Mouse (Mus musculus): Measurements from ENCODE around the gene A530064D06Rik. TPM values are rescaled to one million over a fixed set of nuclear protein-coding genes. Genes with fewer than 3 reads are reported as not detected.

A530064D06Rik gene
- total and polyA plus RNA-seq, 2 experiments, result 0.37 TPM; not detected in 1

- no peak overlapping the region for H3K4me3 ChIP-seq (ENCODE audit: insufficient read depth, low read depth, low read length)
- H3K27ac ChIP-seq (replicated peaks; ENCODE audit: insufficient read depth, low read depth, low read length), result no peak overlapping the region
- no peaks in the 10 kb centered on the region for H3K27me3 ChIP-seq (ENCODE audit: control insufficient read depth, insufficient read depth, low read length)
- no peak overlapping the region for H3K9ac ChIP-seq (ENCODE audit: low read depth, low read length)
- H3K79me2 ChIP-seq (ENCODE audit: control insufficient read depth, insufficient read depth, low read length), result no peaks in the 10 kb centered on the region
- DNase-seq (ENCODE audit: extremely low read depth, low read depth, low spot score), result peak; percentile 37
- H3K4me1 ChIP-seq (ENCODE audit: control insufficient read depth, insufficient read depth, low read length), result no peaks in the 10 kb centered on the region
- TF ChIP-seq POLR2A (IDR thresholded peaks at IDR 0.05; ENCODE audit: extremely low read depth, insufficient read depth, low read length), result no peak
- no peak for TF ChIP-seq CTCF (IDR thresholded peaks at IDR 0.05; ENCODE audit: low read depth, low read length)
- H3K36me3 ChIP-seq (ENCODE audit: control insufficient read depth, insufficient read depth, low read length), result no peaks in the 10 kb centered on the region
- WGBS, result 24% methylated on average over 5 of the region's 5 CpGs
Observed at GRCm38 (mm10) chr17:48185252-48185651, 18.2 kb upstream of the A530064D06Rik start.

- WGBS, result 14% methylated on average over 1 of the region's 1 CpGs
- H3K4me1 ChIP-seq (ENCODE audit: control insufficient read depth, insufficient read depth, low read length), result peaks cover 3% of the 10 kb centered on the region; the same call in 1 of the 2 replicates
- TF ChIP-seq POLR2A (IDR thresholded peaks at IDR 0.05; ENCODE audit: extremely low read depth, insufficient read depth, low read length) (no peak), CTCF (IDR thresholded peaks at IDR 0.05; ENCODE audit: low read depth, low read length) (no peak)
- H3K36me3 ChIP-seq (ENCODE audit: control insufficient read depth, insufficient read depth, low read length), result no peaks in the 10 kb centered on the region
- H3K4me3 ChIP-seq (ENCODE audit: insufficient read depth, low read depth, low read length), result no peak overlapping the region
- peak; percentile 73 for DNase-seq (ENCODE audit: extremely low read depth, low read depth, low spot score)
- no peak overlapping the region for H3K27ac ChIP-seq (replicated peaks; ENCODE audit: insufficient read depth, low read depth, low read length)
- H3K79me2 ChIP-seq (ENCODE audit: control insufficient read depth, insufficient read depth, low read length), result no peaks in the 10 kb centered on the region
- no peaks in the 10 kb centered on the region for H3K27me3 ChIP-seq (ENCODE audit: control insufficient read depth, insufficient read depth, low read length)
- no peak overlapping the region for H3K9ac ChIP-seq (ENCODE audit: low read depth, low read length)
Observed at GRCm38 (mm10) chr17:48157382-48158076, 9.5 kb downstream of the A530064D06Rik start.

GRCm38 (mm10) chr17:48146120-48146519 lies 21.0 kb downstream of the A530064D06Rik start, which contains the start of gene 9830107B12Rik:
Gene 9830107B12Rik (minus strand): TSS chr17:48146268.
- DNase-seq (ENCODE audit: extremely low read depth, low read depth, low spot score), result no peak
- Histone ChIP-seq H3K79me2 (ENCODE audit: control insufficient read depth, insufficient read depth, low read length) (no peaks in the 10 kb centered on the region), H3K4me1 (ENCODE audit: control insufficient read depth, insufficient read depth, low read length) (no peaks in the 10 kb centered on the region), H3K27ac (replicated peaks; ENCODE audit: insufficient read depth, low read depth, low read length) (no peak within 1 kb of the TSS), H3K9ac (ENCODE audit: low read depth, low read length) (no peak within 1 kb of the TSS), H3K27me3 (ENCODE audit: control insufficient read depth, insufficient read depth, low read length) (no peaks in the 10 kb centered on the region), H3K4me3 (ENCODE audit: insufficient read depth, low read depth, low read length) (no peak within 1 kb of the TSS), H3K36me3 (ENCODE audit: control insufficient read depth, insufficient read depth, low read length) (no peaks in the 10 kb centered on the region)
- no peak for TF ChIP-seq CTCF (IDR thresholded peaks at IDR 0.05; ENCODE audit: low read depth, low read length)
- no peak for TF ChIP-seq POLR2A (IDR thresholded peaks at IDR 0.05; ENCODE audit: extremely low read depth, insufficient read depth, low read length)
- WGBS, result 73% methylated on average over 3 of the region's 3 CpGs

- Histone ChIP-seq H3K27ac (replicated peaks; ENCODE audit: insufficient read depth, low read depth, low read length) (no peak overlapping the region), H3K36me3 (ENCODE audit: control insufficient read depth, insufficient read depth, low read length) (no peaks in the 10 kb centered on the region), H3K79me2 (ENCODE audit: control insufficient read depth, insufficient read depth, low read length) (no peaks in the 10 kb centered on the region), H3K4me1 (ENCODE audit: control insufficient read depth, insufficient read depth, low read length) (no peaks in the 10 kb centered on the region), H3K27me3 (ENCODE audit: control insufficient read depth, insufficient read depth, low read length) (no peaks in the 10 kb centered on the region), H3K9ac (ENCODE audit: low read depth, low read length) (no peak overlapping the region), H3K4me3 (ENCODE audit: insufficient read depth, low read depth, low read length) (no peak overlapping the region)
- WGBS, result 11% methylated on average over 2 of the region's 2 CpGs
- peak; percentile 82 for DNase-seq (ENCODE audit: extremely low read depth, low read depth, low spot score)
- TF ChIP-seq CTCF (IDR thresholded peaks at IDR 0.05; ENCODE audit: low read depth, low read length) (no peak), POLR2A (IDR thresholded peaks at IDR 0.05; ENCODE audit: extremely low read depth, insufficient read depth, low read length) (no peak)
Observed at GRCm38 (mm10) chr17:48132810-48133209, 34.3 kb downstream of the A530064D06Rik start.

- 96% methylated on average over 20 of the region's 20 CpGs for WGBS
- H3K4me1 ChIP-seq (ENCODE audit: control insufficient read depth, insufficient read depth, low read length), result no peaks in the 10 kb centered on the region
- no peak overlapping the region for H3K27ac ChIP-seq (replicated peaks; ENCODE audit: insufficient read depth, low read depth, low read length)
- TF ChIP-seq POLR2A (IDR thresholded peaks at IDR 0.05; ENCODE audit: extremely low read depth, insufficient read depth, low read length), result no peak
- TF ChIP-seq CTCF (IDR thresholded peaks at IDR 0.05; ENCODE audit: low read depth, low read length), result no peak
- H3K36me3 ChIP-seq (ENCODE audit: control insufficient read depth, insufficient read depth, low read length), result no peaks in the 10 kb centered on the region
- H3K27me3 ChIP-seq (ENCODE audit: control insufficient read depth, insufficient read depth, low read length), result no peaks in the 10 kb centered on the region
- H3K9ac ChIP-seq (ENCODE audit: low read depth, low read length), result no peak overlapping the region
- H3K4me3 ChIP-seq (ENCODE audit: insufficient read depth, low read depth, low read length), result no peak overlapping the region
- H3K79me2 ChIP-seq (ENCODE audit: control insufficient read depth, insufficient read depth, low read length), result no peaks in the 10 kb centered on the region
- no peak for DNase-seq (ENCODE audit: extremely low read depth, low read depth, low spot score)
Observed at GRCm38 (mm10) chr17:48120456-48120855, 46.6 kb downstream of the A530064D06Rik start.

GRCm38 (mm10) chr17:48119656-48120055 lies 47.4 kb downstream of the A530064D06Rik start:
- DNase-seq (ENCODE audit: extremely low read depth, low read depth, low spot score), result peak; percentile 48
- H3K4me3 ChIP-seq (ENCODE audit: insufficient read depth, low read depth, low read length), result no peak overlapping the region
- no peaks in the 10 kb centered on the region for H3K27me3 ChIP-seq (ENCODE audit: control insufficient read depth, insufficient read depth, low read length)
- no peak overlapping the region for H3K27ac ChIP-seq (replicated peaks; ENCODE audit: insufficient read depth, low read depth, low read length)
- no peaks in the 10 kb centered on the region for H3K4me1 ChIP-seq (ENCODE audit: control insufficient read depth, insufficient read depth, low read length)
- H3K79me2 ChIP-seq (ENCODE audit: control insufficient read depth, insufficient read depth, low read length), result no peaks in the 10 kb centered on the region
- no peak for TF ChIP-seq POLR2A (IDR thresholded peaks at IDR 0.05; ENCODE audit: extremely low read depth, insufficient read depth, low read length)
- peak; percentile 79 for TF ChIP-seq CTCF (IDR thresholded peaks at IDR 0.05; ENCODE audit: low read depth, low read length)
- no peaks in the 10 kb centered on the region for H3K36me3 ChIP-seq (ENCODE audit: control insufficient read depth, insufficient read depth, low read length)
- 23% methylated on average over 3 of the region's 3 CpGs for WGBS
- H3K9ac ChIP-seq (ENCODE audit: low read depth, low read length), result no peak overlapping the region

All from liver, adult 2 months (tissue).